Mouse (Mus musculus): ENCODE measurements around the gene Gm10338. TPM values are rescaled to one million over a fixed set of nuclear protein-coding genes. Genes with fewer than 3 reads are reported as not detected.
"Not testable (repeated sequence)": the region's sequence is repeated elsewhere in the genome, so short reads cannot be mapped to it uniquely, and the experiment has no call there.

The Gm10338 gene
- polyA plus RNA-seq (2014; fragmentation: Nextera tagmentation; extraction: Ambion mirVana) = not detected in 2 replicates

DNA sequence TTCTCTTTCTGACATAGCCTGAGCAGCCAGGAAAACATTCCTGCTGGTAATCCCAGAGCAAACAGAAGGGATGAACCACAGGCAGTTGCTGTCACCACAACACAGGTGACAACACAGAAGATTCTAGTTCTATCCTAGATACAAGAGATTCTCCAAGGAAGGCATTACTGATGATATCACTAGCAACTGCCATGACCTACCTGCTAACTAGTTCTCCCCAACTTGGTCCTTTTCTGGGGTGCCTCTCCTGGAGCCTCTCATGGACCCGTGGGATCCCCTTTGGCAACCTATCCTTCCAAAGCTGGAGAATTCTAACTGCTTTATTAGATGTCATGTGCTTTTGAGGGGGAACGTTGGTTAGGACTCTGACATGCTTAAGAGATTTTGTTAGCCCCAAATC, at the start of gene Gm10338:
TSS of gene Gm10338 (minus strand) at position 101 of the 400 bp plus-strand sequence.
- DNase-seq (ENCODE audit: low spot score); ATAC-seq (replicated peaks; ENCODE audit: low FRiP score, low TSS enrichment, low read depth); H3K9me3 ChIP-seq (ENCODE audit: control insufficient read depth, low read length); H3K36me3 ChIP-seq (ENCODE audit: control insufficient read depth, insufficient read depth, low read length); H3K4me3 ChIP-seq (ENCODE audit: low read depth, low read length); H3K27me3 ChIP-seq (replicated peaks; ENCODE audit: control insufficient read depth, insufficient read depth, low read length); H3K9ac ChIP-seq (ENCODE audit: low read length); H3K4me1 ChIP-seq (replicated peaks; ENCODE audit: control insufficient read depth, insufficient read depth, low read length); H3K27ac ChIP-seq (ENCODE audit: low read depth); H3K4me2 ChIP-seq (ENCODE audit: low read length): not testable (repeated sequence)
- no CpG with 5 or more reads among the region's 2 CpGs for WGBS

DNA sequence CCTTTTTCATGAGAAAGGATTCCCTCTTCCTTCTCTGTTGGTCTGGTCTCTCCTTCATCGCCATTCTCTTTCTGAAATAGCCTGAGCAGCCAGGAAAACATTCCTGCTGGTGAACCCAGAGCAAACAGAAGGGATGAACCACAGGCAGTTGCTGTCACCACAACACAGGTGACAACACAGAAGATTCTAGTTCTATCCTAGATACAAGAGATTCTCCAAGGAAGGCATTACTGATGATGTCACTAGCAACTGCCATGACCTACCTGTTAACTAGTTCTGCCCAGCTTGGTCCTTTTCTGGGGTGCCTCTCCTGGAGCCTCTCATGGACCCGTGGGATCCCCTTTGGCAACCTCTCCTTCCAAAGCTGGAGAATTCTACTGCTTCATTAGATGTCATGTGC, 48.5 kb upstream of the Gm10338 start, which contains the start of gene Gm10128:
TSS of gene Gm10128 (minus strand) at position 101 of the 400 bp plus-strand sequence.
- H3K4me3 ChIP-seq (ENCODE audit: low read depth, low read length); H3K4me2 ChIP-seq (ENCODE audit: low read length); DNase-seq (ENCODE audit: low spot score); H3K27ac ChIP-seq (ENCODE audit: low read depth); ATAC-seq (replicated peaks; ENCODE audit: low FRiP score, low TSS enrichment, low read depth); H3K4me1 ChIP-seq (replicated peaks; ENCODE audit: control insufficient read depth, insufficient read depth, low read length); H3K27me3 ChIP-seq (replicated peaks; ENCODE audit: control insufficient read depth, insufficient read depth, low read length); H3K9ac ChIP-seq (ENCODE audit: low read length); H3K9me3 ChIP-seq (ENCODE audit: control insufficient read depth, low read length); H3K36me3 ChIP-seq (ENCODE audit: control insufficient read depth, insufficient read depth, low read length): not testable (repeated sequence)
- no CpG with 5 or more reads among the region's 2 CpGs for WGBS

DNA sequence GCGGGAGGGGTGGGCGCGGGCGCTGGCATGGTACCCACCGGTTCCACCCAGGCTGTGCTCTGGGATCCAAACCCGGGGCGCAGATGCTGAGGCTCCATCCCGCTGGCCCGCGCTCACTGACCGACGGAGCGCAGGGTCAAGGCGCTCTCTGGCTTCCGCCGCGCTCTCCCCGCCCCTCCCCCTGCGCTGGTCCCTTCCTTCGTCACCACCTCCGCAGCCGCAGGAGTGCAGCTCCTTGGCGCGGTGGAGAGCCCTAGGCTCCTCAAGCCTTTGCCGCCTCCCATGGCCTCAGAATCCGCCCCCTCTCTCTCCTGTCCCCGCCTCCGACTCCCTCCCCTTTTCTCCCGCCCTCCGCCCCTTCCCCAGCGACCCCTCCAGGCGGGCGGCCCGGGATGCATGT, 27.0 kb downstream of the Gm10338 start, which contains the start of gene Gm3558:
TSS of gene Gm3558 (minus strand) at position 185 of the 400 bp plus-strand sequence.
- not testable (repeated sequence) for DNase-seq (ENCODE audit: low spot score); H3K4me1 ChIP-seq (replicated peaks; ENCODE audit: control insufficient read depth, insufficient read depth, low read length); H3K36me3 ChIP-seq (ENCODE audit: control insufficient read depth, insufficient read depth, low read length); H3K27ac ChIP-seq (ENCODE audit: low read depth); H3K9me3 ChIP-seq (ENCODE audit: control insufficient read depth, low read length); H3K27me3 ChIP-seq (replicated peaks; ENCODE audit: control insufficient read depth, insufficient read depth, low read length); ATAC-seq (replicated peaks; ENCODE audit: low FRiP score, low TSS enrichment, low read depth); H3K9ac ChIP-seq (ENCODE audit: low read length)
- Histone ChIP-seq H3K4me3 (ENCODE audit: low read depth, low read length) (peak within 1 kb of the TSS; percentile 31), H3K4me2 (ENCODE audit: low read length) (peak within 1 kb of the TSS; percentile 50)
- no CpG with 5 or more reads among the region's 34 CpGs for WGBS

DNA sequence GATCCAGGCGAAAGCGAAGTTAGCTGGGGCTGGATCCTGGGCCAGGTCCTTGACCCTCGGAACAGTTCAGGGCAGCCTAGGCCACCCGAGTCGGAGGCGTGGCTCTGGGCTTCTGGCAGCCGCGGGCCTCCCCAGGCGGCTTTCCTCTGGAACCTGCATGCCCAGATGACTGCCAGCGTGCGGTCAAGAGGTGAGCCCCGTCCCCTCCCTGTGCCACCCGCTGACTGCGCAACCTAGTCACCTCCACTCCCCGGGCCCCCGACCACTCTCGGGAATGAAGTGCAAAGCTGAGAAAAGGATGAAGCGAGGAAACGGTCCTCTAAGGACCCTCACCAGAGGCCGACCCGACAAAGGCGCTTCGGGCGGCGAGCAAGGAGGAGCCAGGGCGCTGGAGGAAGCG, 27.5 kb downstream of the Gm10338 start:
- H3K36me3 ChIP-seq (ENCODE audit: control insufficient read depth, insufficient read depth, low read length); H3K9ac ChIP-seq (ENCODE audit: low read length); H3K4me1 ChIP-seq (replicated peaks; ENCODE audit: control insufficient read depth, insufficient read depth, low read length); H3K27ac ChIP-seq (ENCODE audit: low read depth); H3K9me3 ChIP-seq (ENCODE audit: control insufficient read depth, low read length); H3K27me3 ChIP-seq (replicated peaks; ENCODE audit: control insufficient read depth, insufficient read depth, low read length); ATAC-seq (replicated peaks; ENCODE audit: low FRiP score, low TSS enrichment, low read depth): not testable (repeated sequence)
- Histone ChIP-seq H3K4me3 (ENCODE audit: low read depth, low read length) (peak overlapping the region; percentile 31), H3K4me2 (ENCODE audit: low read length) (peak overlapping the region; percentile 50)
- peak; percentile 49 for DNase-seq (ENCODE audit: low spot score)
- under 1% methylated on average over 18 of the region's 27 CpGs for WGBS

DNA sequence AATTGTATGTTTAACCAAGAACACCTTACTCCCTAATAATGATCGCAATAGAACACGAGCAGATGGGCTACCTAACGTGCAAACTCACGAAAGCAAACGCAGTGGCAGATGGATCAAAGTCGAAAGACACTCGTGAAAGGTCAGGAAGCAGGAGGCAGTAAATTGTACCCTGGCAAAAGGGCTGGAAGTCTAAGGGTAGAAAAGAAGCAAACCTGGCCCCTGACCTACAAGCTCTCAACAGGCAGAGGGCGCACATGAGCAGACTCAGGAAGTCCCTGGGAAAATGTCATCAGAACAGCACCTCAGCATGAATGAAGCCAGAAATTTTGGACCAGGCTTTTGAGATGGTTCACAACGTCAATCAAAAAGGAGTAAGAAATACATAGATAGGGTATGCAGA, 28.1 kb downstream of the Gm10338 start:
- H3K4me3 ChIP-seq (ENCODE audit: low read depth, low read length); H3K27me3 ChIP-seq (replicated peaks; ENCODE audit: control insufficient read depth, insufficient read depth, low read length); H3K4me2 ChIP-seq (ENCODE audit: low read length); H3K4me1 ChIP-seq (replicated peaks; ENCODE audit: control insufficient read depth, insufficient read depth, low read length); DNase-seq (ENCODE audit: low spot score); H3K9ac ChIP-seq (ENCODE audit: low read length); H3K36me3 ChIP-seq (ENCODE audit: control insufficient read depth, insufficient read depth, low read length); ATAC-seq (replicated peaks; ENCODE audit: low FRiP score, low TSS enrichment, low read depth); H3K9me3 ChIP-seq (ENCODE audit: control insufficient read depth, low read length); H3K27ac ChIP-seq (ENCODE audit: low read depth): not testable (repeated sequence)
- 4% methylated on average over 6 of the region's 9 CpGs for WGBS

Other genes starting within 250 kb of the Gm10338 start
- gene Gm8374, start 230.5 kb downstream of the Gm10338 start, polyA plus RNA-seq (2014; fragmentation: Nextera tagmentation; extraction: Ambion mirVana) = not detected in 2 replicates
- not detected in 2 replicates for gene Gm3755, start 144.7 kb downstream of the Gm10338 start, polyA plus RNA-seq (2014; fragmentation: Nextera tagmentation; extraction: Ambion mirVana)
- gene Gm3752, start 111.8 kb downstream of the Gm10338 start, polyA plus RNA-seq (2014; fragmentation: Nextera tagmentation; extraction: Ambion mirVana) = 0.73 and 1.2 TPM in 2 replicates
- 0.20 and 0.44 TPM in 2 replicates for gene Gm3558, start 27.0 kb downstream of the Gm10338 start, polyA plus RNA-seq (2014; fragmentation: Nextera tagmentation; extraction: Ambion mirVana)
- not detected in 2 replicates for gene Gm10128, start 48.4 kb upstream of the Gm10338 start, polyA plus RNA-seq (2014; fragmentation: Nextera tagmentation; extraction: Ambion mirVana)
- gene Gm26661, start 196.0 kb upstream of the Gm10338 start, polyA plus RNA-seq (2014; fragmentation: Nextera tagmentation; extraction: Ambion mirVana) = not detected in 2 replicates
- gene Flnb, start 222.4 kb upstream of the Gm10338 start, polyA plus RNA-seq (2014; fragmentation: Nextera tagmentation; extraction: Ambion mirVana) = 26.7 and 26.8 TPM in 2 replicates